Mouse (Mus musculus) cerebellum, adult 18-20 months (tissue): ENCODE measurements around the gene Taok1.
A peak's percentile ranks its signal among the peaks of the same experiment; 100 is the strongest.
"Not testable (repeated sequence)": the region's sequence is repeated elsewhere in the genome, so short reads cannot be mapped to it uniquely, and the experiment has no call there.

ENCODE experiments used
- DNase-seq, 2 experiments: peaks; one replicate each; pipeline ENCODE4 v3.0.0; 2021

The Taok1 gene

GRCm38 (mm10) chr11:77545261-77545660 lies 62.4 kb downstream of the Taok1 start:
- DNase-seq: no peak

GRCm38 (mm10) chr11:77532202-77532846 lies 75.3 kb downstream of the Taok1 start:
- DNase-seq: no peak

- DNase-seq: no peak
Observed at GRCm38 (mm10) chr11:77530862-77531261, 76.8 kb downstream of the Taok1 start.

- DNase-seq: no peak
Observed at GRCm38 (mm10) chr11:77529644-77530043, 78.0 kb downstream of the Taok1 start.

- not testable (repeated sequence) for DNase-seq
Observed at GRCm38 (mm10) chr11:77528420-77528819, 79.2 kb downstream of the Taok1 start.

GRCm38 (mm10) chr11:77525804-77526486 lies 81.7 kb downstream of the Taok1 start:
- no peak for DNase-seq

GRCm38 (mm10) chr11:77520601-77521529 lies 86.8 kb downstream of the Taok1 start:
- no peak for DNase-seq

- DNase-seq: no peak
Observed at GRCm38 (mm10) chr11:77519043-77519442, 88.6 kb downstream of the Taok1 start, which contains the start of gene Gm10392. Gene Gm10392, minus strand, starts transcription at chr11:77519198.

GRCm38 (mm10) chr11:77518051-77518798 lies 89.4 kb downstream of the Taok1 start:
- DNase-seq: peak in 1 of 2 experiments; percentile 2

GRCm38 (mm10) chr11:77516553-77517425 lies 90.8 kb downstream of the Taok1 start:
- peak in 1 of 2 experiments; percentile 5 for DNase-seq

- peak in 1 of 2 experiments; percentile 28 for DNase-seq
Observed at GRCm38 (mm10) chr11:77515637-77516552, 91.7 kb downstream of the Taok1 start, which contains the start of gene Trp53i13. Gene Trp53i13, minus strand, starts transcription at chr11:77515980.

GRCm38 (mm10) chr11:77514832-77515636 lies 92.6 kb downstream of the Taok1 start, which contains the start of gene Abhd15:
Gene Abhd15, plus strand, starts transcription at chr11:77515121.
- peak; percentile 61 to 62 for DNase-seq

GRCm38 (mm10) chr11:77514281-77514831 lies 93.3 kb downstream of the Taok1 start:
- DNase-seq: no peak

GRCm38 (mm10) chr11:77513811-77514170 lies 93.8 kb downstream of the Taok1 start:
- DNase-seq: peak in 1 of 2 experiments; percentile 17

GRCm38 (mm10) chr11:77512891-77513810 lies 94.5 kb downstream of the Taok1 start:
- DNase-seq: peak; percentile 76 to 86

- no peak for DNase-seq
Observed at GRCm38 (mm10) chr11:77511336-77511735, 96.3 kb downstream of the Taok1 start.
